Mouse (Mus musculus) lung, postnatal 0 days (tissue): ENCODE data around the gene Prkca. TPM values are rescaled to one million over a fixed set of nuclear protein-coding genes. Genes with fewer than 3 reads are reported as not detected.
"Not testable (repeated sequence)": the region's sequence is repeated elsewhere in the genome, so short reads cannot be mapped to it uniquely, and the experiment has no call there.

Experiments
- ATAC-seq: fragments of 200-750 bp; cut with Nextera tagmentation; 2 replicates; pipeline ENCODE4 v1.8.0; 2017; ENCODE audit warnings: moderate library complexity
- DNase-seq: peaks from one replicate; pipeline ENCODE4 v3.0.0-alpha.2; 2016; ENCODE audit warnings: low spot score
- H3K27ac ChIP-seq: fragments of 300-500 bp; sonication (generic); 2 replicates; pipeline ENCODE4 v1.5.1; 2014; ENCODE audit warnings: antibody characterized with exemption, mild to moderate bottlenecking, low read length, mixed read lengths
- H3K27me3 ChIP-seq: fragments of 300-500 bp; sonication (generic); replicated peaks from 2 replicates; pipeline ENCODE4 v1.6.1; 2014; ENCODE audit warnings: low read length, mixed read lengths; ENCODE audit not compliant: insufficient read depth
- H3K36me3 ChIP-seq: fragments of 300-500 bp; sonication (generic); 2 replicates; pipeline ENCODE4 v1.6.1; 2014; ENCODE audit warnings: low read length, mixed read lengths; ENCODE audit not compliant: insufficient read depth
- H3K4me1 ChIP-seq: fragments of 300-500 bp; sonication (generic); 2 replicates; pipeline ENCODE4 v1.6.1; 2014; ENCODE audit warnings: antibody characterized with exemption, low read depth, low read length, mixed read lengths; ENCODE audit not compliant: insufficient read depth
- H3K4me2 ChIP-seq: fragments of 300-500 bp; sonication (generic); replicated peaks from 2 replicates; pipeline ENCODE4 v1.6.1; 2014; ENCODE audit warnings: low read depth, mild to moderate bottlenecking, low read length, moderate library complexity, mixed read lengths
- H3K4me3 ChIP-seq: fragments of 300-500 bp; sonication (generic); 2 replicates; pipeline ENCODE4 v1.5.1; 2014; ENCODE audit warnings: low read depth, low read length
- H3K9ac ChIP-seq: fragments of 300-500 bp; sonication (generic); replicated peaks from 2 replicates; pipeline ENCODE4 v1.6.1; 2014; ENCODE audit warnings: low read depth, mild to moderate bottlenecking
- H3K9me3 ChIP-seq: fragments of 300-500 bp; sonication (generic); 2 replicates; pipeline ENCODE4 v1.6.1; 2016; ENCODE audit warnings: low read length, mixed read lengths
- CTCF ChIP-seq: IDR thresholded peaks from 2 replicates; pipeline ENCODE4 v1.5.1; 2016; ENCODE audit warnings: antibody characterized with exemption, mild to moderate bottlenecking
- EP300 ChIP-seq: IDR thresholded peaks from 2 replicates; pipeline ENCODE4 v1.6.1; 2016; ENCODE audit warnings: antibody characterized with exemption, mild to moderate bottlenecking, control low read depth
- WGBS: fragments of 180-500 bp; shearing (Covaris S2); extraction: QIAGEN DNeasy Blood & Tissue Kit; methylation state at CpG from one replicate; pipeline ENCODE4 v1.1.7; 2014; 5-methylcytosine and 5-hydroxymethylcytosine counted together
- polyA plus RNA-seq: library from polyadenylated mRNA; unstranded; fragments of >200 nt; fragmentation: Nextera tagmentation; extraction: Ambion mirVana; gene quantifications from 2 replicates; pipeline ENCODE4 v1.2.1, GENCODE M21; 2015

Gene Prkca
- polyA plus RNA-seq, 1 experiment from 2014 or later = 4.0 TPM

- Histone ChIP-seq H3K4me1 (no peaks in the 10 kb centered on the region), H3K27ac (no peak overlapping the region), H3K9me3 (no peaks in the 10 kb centered on the region), H3K4me2 (no peak overlapping the region), H3K27me3 (no peaks in the 10 kb centered on the region), H3K36me3 (no peaks in the 10 kb centered on the region), H3K4me3 (no peak overlapping the region), H3K9ac (no peak overlapping the region)
- 38% methylated on average over 8 of the region's 8 CpGs for WGBS
- TF ChIP-seq EP300 = no peak
- no peak for TF ChIP-seq CTCF
- DNase-seq (no peak), ATAC-seq (no peak)
Measured at GRCm38 (mm10) chr11:108090706-108091105, 253.0 kb downstream of the Prkca start.

DNA sequence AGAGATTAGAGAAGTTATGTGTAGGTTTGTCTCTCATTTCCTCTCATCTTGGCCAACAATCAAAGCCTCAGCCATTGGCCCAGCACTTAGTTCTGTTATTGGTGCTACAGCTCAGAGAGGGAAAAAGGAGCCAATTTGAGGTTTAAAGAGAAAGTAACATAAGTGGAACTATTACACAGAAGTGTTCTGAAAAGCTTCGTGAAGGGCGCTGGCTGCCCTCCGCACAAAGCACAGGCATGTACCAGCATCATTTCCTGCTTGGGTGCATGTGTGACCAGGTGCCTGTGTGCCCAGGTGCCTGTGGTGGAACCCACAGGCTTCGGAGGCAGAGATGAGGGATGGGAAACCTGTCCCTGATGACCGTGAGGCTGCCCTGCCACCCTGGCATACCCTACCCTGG lies 255.7 kb downstream of the Prkca start:
- no peak for DNase-seq
- no peak overlapping the region for H3K9ac ChIP-seq
- no peak overlapping the region for H3K4me2 ChIP-seq
- no peaks in the 10 kb centered on the region for H3K9me3 ChIP-seq
- no peak overlapping the region for H3K27ac ChIP-seq
- H3K4me1 ChIP-seq = no peaks in the 10 kb centered on the region
- H3K36me3 ChIP-seq = no peaks in the 10 kb centered on the region
- 86% methylated on average over 5 of the region's 5 CpGs for WGBS
- H3K4me3 ChIP-seq = no peak overlapping the region
- H3K27me3 ChIP-seq = no peaks in the 10 kb centered on the region
- no peak for ATAC-seq
- no peak for TF ChIP-seq CTCF
- TF ChIP-seq EP300 = no peak

DNA sequence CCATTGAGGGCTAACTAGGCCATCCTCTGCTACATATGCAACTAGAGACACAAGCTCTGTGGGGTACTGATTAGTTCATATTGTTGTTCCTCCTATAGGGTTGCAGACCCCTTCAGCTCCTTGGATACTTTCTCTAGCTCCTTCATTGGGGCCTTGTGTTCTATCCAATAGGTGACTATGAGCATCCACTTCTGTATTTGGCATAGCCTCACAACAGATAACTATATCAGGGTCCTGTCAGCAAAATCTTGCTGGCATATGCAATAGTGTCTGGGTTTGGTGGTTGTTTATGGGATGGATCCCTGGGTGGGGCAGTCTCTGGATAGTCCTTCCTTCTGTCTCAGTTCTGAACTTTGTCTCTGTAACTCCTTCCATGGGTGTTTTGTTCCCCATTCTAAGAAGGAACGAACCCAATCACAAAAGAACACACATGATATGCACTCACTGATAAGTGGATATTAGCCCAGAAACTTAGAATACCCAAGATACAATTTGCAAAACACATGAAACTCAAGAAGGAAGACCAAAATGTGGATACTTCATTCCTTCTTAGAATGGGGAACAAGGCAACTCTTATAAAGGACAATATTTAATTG lies 256.5 kb downstream of the Prkca start:
- H3K4me1 ChIP-seq, H3K4me2 ChIP-seq, H3K9me3 ChIP-seq, DNase-seq, H3K36me3 ChIP-seq, H3K27ac ChIP-seq, H3K27me3 ChIP-seq, ATAC-seq, H3K4me3 ChIP-seq, H3K9ac ChIP-seq: not testable (repeated sequence)
- 80% methylated on average over 1 of the region's 1 CpGs for WGBS

- Histone ChIP-seq H3K9ac (no peak overlapping the region), H3K27me3 (no peaks in the 10 kb centered on the region), H3K4me1 (no peaks in the 10 kb centered on the region), H3K27ac (no peak overlapping the region), H3K36me3 (no peaks in the 10 kb centered on the region), H3K4me3 (no peak overlapping the region), H3K9me3 (no peaks in the 10 kb centered on the region), H3K4me2 (no peak overlapping the region)
- ATAC-seq = no peak
- no peak for TF ChIP-seq CTCF
- TF ChIP-seq EP300 = no peak
- no peak for DNase-seq
Measured at GRCm38 (mm10) chr11:108082673-108083072, 261.1 kb downstream of the Prkca start.

DNA sequence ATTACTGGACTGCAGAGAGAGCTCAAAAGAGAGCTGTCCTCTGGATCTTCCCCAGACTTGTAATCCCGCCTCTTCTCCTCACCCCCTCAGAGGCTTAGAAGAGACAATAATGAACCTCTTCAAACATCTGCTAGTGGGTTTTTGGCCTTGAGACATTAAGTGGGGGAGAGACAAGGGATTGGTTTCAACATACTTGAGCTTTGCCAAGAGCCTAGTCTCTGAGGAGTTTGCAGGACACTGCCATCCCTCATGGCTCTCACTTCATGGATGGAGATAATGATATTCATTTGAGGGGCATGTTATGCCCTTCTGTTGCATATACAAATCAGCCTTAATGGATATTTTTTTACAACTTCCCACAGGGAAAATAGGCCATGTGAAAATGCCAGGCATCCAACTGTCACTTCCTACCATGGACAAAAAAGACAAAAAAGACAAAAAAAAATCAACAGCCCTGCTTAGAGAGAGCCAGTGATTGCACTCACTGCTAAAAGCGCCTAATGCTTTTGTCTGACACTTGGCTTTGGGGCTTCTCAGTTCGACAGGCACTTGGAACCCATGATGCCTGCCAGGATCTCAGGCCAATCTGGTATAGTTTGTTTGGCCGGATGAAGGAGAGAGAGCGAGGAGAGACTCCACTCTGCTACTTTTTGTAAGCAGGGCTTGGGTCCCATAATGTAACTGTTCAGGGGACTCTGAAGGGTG lies 263.6 kb downstream of the Prkca start:
- H3K36me3 ChIP-seq = no peaks in the 10 kb centered on the region
- no peak overlapping the region for H3K4me2 ChIP-seq
- no peak overlapping the region for H3K4me3 ChIP-seq
- ATAC-seq = no peak
- DNase-seq = peak; percentile 74
- WGBS = 69% methylated on average over 5 of the region's 5 CpGs
- H3K4me1 ChIP-seq = no peaks in the 10 kb centered on the region
- no peak overlapping the region for H3K9ac ChIP-seq
- H3K9me3 ChIP-seq = no peaks in the 10 kb centered on the region
- no peak overlapping the region for H3K27ac ChIP-seq
- H3K27me3 ChIP-seq = no peaks in the 10 kb centered on the region
- TF ChIP-seq CTCF = no peak
- TF ChIP-seq EP300 = no peak

- TF ChIP-seq EP300 = no peak
- no peak for TF ChIP-seq CTCF
- WGBS = 89% methylated on average over 5 of the region's 5 CpGs
- ATAC-seq = no peak
- H3K27me3 ChIP-seq = no peaks in the 10 kb centered on the region
- H3K9me3 ChIP-seq = no peaks in the 10 kb centered on the region
- no peaks in the 10 kb centered on the region for H3K36me3 ChIP-seq
- DNase-seq = no peak
- no peak overlapping the region for H3K4me3 ChIP-seq
- no peaks in the 10 kb centered on the region for H3K4me1 ChIP-seq
- H3K9ac ChIP-seq = no peak overlapping the region
- H3K4me2 ChIP-seq = no peak overlapping the region
- no peak overlapping the region for H3K27ac ChIP-seq
Measured at GRCm38 (mm10) chr11:108079454-108079853, 264.3 kb downstream of the Prkca start.

DNA sequence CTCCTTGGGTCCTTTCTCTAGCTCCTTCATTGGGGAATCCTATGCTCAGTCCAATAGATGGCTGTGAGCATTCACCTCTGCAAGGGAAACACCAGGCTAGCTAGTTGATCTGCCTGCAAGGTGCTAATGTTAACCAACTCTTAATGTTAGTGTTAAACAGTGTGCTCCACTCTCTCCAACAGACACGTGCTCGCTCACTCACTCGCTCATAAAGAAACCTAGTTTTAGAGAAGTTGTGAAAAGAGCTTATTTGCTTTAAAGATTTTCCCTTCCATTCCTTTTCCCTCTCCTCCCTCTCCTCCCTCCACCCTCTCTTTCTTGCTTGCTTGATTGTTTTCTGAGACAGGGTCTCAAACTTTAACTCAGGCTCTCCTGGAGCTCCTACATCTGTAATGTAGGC lies 266.2 kb downstream of the Prkca start:
- no peak overlapping the region for H3K4me2 ChIP-seq
- no peaks in the 10 kb centered on the region for H3K27me3 ChIP-seq
- ATAC-seq (no peak), DNase-seq (no peak)
- no peak for TF ChIP-seq CTCF
- no peak for TF ChIP-seq EP300
- WGBS = 87% methylated on average over 3 of the region's 3 CpGs
- no peaks in the 10 kb centered on the region for H3K9me3 ChIP-seq
- H3K9ac ChIP-seq = no peak overlapping the region
- H3K36me3 ChIP-seq = no peaks in the 10 kb centered on the region
- no peak overlapping the region for H3K27ac ChIP-seq
- H3K4me1 ChIP-seq = no peaks in the 10 kb centered on the region
- no peak overlapping the region for H3K4me3 ChIP-seq
